Mouse (Mus musculus) megakaryocyte, embryonic 14.5 days (primary cell): ENCODE results near the gene Ptn.

Experiments
- FLI1 ChIP-seq: IDR thresholded peaks from 2 replicates; pipeline ENCODE4 v1.6.1; 2012; ENCODE audit warnings: low read length, inconsistent platforms, mixed read lengths
- GATA1 ChIP-seq: IDR thresholded peaks from 3 replicates; pipeline ENCODE4 v1.6.1; 2012; ENCODE audit warnings: mixed read lengths, low read length, inconsistent platforms, borderline replicate concordance

DNA sequence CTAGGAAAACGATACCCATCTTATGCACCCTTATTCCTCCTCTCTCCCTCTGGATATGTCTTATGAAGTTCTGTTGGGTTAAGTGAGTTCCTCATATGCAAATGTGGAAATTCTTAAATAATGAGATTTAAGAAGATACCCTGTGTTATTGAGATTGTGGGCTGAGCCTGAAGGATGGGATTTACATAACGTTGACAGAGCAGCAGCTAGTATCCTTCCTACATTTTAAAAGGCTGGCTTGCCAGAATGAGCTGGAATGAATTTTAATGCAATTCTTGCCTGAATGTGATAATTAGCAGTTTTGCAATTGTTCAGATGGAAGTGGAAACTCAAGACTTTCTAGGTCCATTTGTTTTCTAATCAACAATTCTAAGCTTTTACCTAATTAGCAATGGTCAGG, 73.3 kb downstream of the Ptn start:
- no peak for TF ChIP-seq FLI1
- no peak for TF ChIP-seq GATA1
